Mouse (Mus musculus): ENCODE measurements around the gene Ttc39b. TPM values are rescaled to one million over a fixed set of nuclear protein-coding genes. Genes with fewer than 3 reads are reported as not detected.

The Ttc39b gene
- polyA plus RNA-seq, 1 experiment: 8.1 TPM

DNA sequence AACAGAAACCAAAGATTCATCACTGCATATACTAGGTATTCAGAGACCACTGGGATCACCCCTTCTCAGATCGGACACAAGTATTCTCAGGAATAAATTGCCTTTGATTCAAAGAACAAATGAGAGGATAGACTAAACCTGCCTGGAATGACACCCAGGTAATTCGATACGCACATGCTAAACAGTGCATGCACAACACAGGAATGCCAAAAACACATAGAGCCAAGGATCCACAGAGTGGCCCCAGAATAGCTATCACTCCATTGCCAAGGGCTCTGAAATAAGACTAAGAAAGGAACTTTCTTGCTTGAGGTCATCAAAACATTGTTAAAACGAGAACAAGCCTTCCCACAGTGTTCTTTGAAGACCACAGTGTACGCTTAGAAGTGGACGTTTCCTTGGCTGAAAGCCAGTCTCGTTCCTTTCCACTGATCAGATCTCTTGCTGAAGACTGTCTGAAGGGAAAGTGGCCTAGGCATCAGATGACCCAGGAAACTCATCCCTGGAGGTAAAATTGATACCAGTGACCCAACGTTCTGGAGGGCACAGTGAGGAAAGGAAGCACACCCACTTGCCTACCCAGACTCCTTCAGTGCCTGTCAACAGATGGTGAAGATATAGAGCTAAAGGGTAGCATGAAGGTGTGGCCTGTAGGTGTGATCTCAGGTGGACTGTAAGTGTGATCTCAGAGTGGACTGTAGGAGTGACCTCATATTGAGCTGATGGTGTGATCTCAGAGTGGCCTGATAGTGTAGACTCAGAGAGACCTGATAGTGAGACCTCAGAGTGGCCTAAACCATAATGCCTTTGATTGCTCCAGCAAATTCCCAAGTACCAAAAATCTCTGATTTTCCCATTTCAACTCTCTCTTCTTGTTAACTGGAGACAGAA lies 141.6 kb downstream of the Ttc39b start:
- no peak for TF ChIP-seq POLR2A (IDR thresholded peaks at IDR 0.05; ENCODE audit: borderline replicate concordance, low read depth, low read length)
- no peak for TF ChIP-seq CTCF (IDR thresholded peaks at IDR 0.05; ENCODE audit: low read depth, low read length)
- no peak overlapping the region for H3K27ac ChIP-seq (ENCODE audit: insufficient read depth, low read depth, low read length)
- H3K4me3 ChIP-seq (ENCODE audit: insufficient read depth, low read length): no peak overlapping the region
- no peaks in the 10 kb centered on the region for H3K4me1 ChIP-seq (ENCODE audit: control insufficient read depth, insufficient read depth, low read length)

DNA sequence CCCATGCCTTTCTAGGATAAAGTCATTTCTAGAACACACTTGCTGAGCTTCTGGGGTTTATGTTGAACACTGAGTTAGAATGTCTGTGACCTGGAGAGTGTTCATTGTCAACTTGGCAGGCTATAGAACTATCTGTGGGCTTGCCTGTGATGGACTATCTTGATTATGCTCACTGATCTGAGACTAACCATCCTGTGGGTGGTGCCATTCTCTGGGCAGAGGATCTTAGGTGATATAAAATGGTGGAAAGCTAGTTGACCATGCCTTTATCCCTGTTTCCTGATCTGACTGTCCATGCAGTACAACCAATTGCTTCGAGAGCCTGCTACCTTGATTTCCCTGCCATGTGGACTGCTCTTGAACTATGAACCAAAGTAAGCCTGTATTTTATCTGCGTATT lies 146.6 kb downstream of the Ttc39b start:
- Histone ChIP-seq H3K27ac (ENCODE audit: insufficient read depth, low read depth, low read length) (no peak overlapping the region), H3K4me1 (ENCODE audit: control insufficient read depth, insufficient read depth, low read length) (no peaks in the 10 kb centered on the region), H3K4me3 (ENCODE audit: insufficient read depth, low read length) (no peak overlapping the region)
- TF ChIP-seq POLR2A (IDR thresholded peaks at IDR 0.05; ENCODE audit: borderline replicate concordance, low read depth, low read length) (no peak), CTCF (IDR thresholded peaks at IDR 0.05; ENCODE audit: low read depth, low read length) (no peak)

GRCm38 (mm10) chr4:83174946-83175345 lies 149.1 kb downstream of the Ttc39b start:
- no peak for TF ChIP-seq CTCF (IDR thresholded peaks at IDR 0.05; ENCODE audit: low read depth, low read length)
- TF ChIP-seq POLR2A (IDR thresholded peaks at IDR 0.05; ENCODE audit: borderline replicate concordance, low read depth, low read length): no peak
- no peak overlapping the region for H3K27ac ChIP-seq (ENCODE audit: insufficient read depth, low read depth, low read length)
- no peaks in the 10 kb centered on the region for H3K4me1 ChIP-seq (ENCODE audit: control insufficient read depth, insufficient read depth, low read length)
- H3K4me3 ChIP-seq (ENCODE audit: insufficient read depth, low read length): no peak overlapping the region

DNA sequence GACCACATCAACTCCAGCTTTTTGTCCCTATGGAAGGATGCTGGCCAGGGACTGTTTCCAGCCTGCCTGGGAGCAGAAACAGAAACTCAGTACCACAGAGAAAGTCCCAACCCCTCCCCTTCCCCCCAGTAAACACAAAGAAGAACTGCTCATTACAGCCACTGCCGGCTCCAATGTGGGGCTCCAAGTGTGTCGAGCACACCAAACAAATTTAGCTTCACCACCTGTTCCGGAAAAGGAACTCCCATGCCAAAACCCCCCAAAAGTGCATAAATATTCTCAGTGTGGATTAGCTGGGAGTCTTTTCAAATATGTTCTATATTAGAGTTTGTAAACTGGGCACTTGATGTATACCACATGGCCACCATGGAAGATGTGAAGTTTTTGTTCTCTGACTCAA lies 151.8 kb downstream of the Ttc39b start:
- no peak for TF ChIP-seq POLR2A (IDR thresholded peaks at IDR 0.05; ENCODE audit: borderline replicate concordance, low read depth, low read length)
- no peak for TF ChIP-seq CTCF (IDR thresholded peaks at IDR 0.05; ENCODE audit: low read depth, low read length)
- Histone ChIP-seq H3K27ac (ENCODE audit: insufficient read depth, low read depth, low read length) (no peak overlapping the region), H3K4me3 (ENCODE audit: insufficient read depth, low read length) (no peak overlapping the region), H3K4me1 (ENCODE audit: control insufficient read depth, insufficient read depth, low read length) (no peaks in the 10 kb centered on the region)

- no peak overlapping the region for H3K27ac ChIP-seq (ENCODE audit: insufficient read depth, low read depth, low read length)
- H3K4me3 ChIP-seq (ENCODE audit: insufficient read depth, low read length): no peak overlapping the region
- no peaks in the 10 kb centered on the region for H3K4me1 ChIP-seq (ENCODE audit: control insufficient read depth, insufficient read depth, low read length)
- TF ChIP-seq CTCF (IDR thresholded peaks at IDR 0.05; ENCODE audit: low read depth, low read length) (no peak), POLR2A (IDR thresholded peaks at IDR 0.05; ENCODE audit: borderline replicate concordance, low read depth, low read length) (no peak)
These were observed 153.3 kb downstream of the Ttc39b start for GRCm38 (mm10) chr4:83170741-83171140.

Other genes with a start within 250 kb of the Ttc39b start
- 14.2 and 19.9 TPM in 2 replicates for gene Snapc3, start 93.5 kb upstream of the Ttc39b start, polyA plus RNA-seq (2012; ENCODE audit: insufficient read depth, insufficient read length, missing spikeins)
- 39.0 and 51.5 TPM in 2 replicates for gene Psip1, start 162.2 kb upstream of the Ttc39b start, polyA plus RNA-seq (2012; ENCODE audit: insufficient read depth, insufficient read length, missing spikeins)
- 3.9 and 4.7 TPM in 2 replicates for gene Ccdc171, start 201.3 kb upstream of the Ttc39b start, polyA plus RNA-seq (2012; ENCODE audit: insufficient read depth, insufficient read length, missing spikeins)